Mouse (Mus musculus): ENCODE data around the gene Enthd1. TPM values are rescaled to one million over a fixed set of nuclear protein-coding genes. Genes with fewer than 3 reads are reported as not detected.

Enthd1 gene
- polyA plus RNA-seq, 1 experiment from 2014 or later: not detected

DNA sequence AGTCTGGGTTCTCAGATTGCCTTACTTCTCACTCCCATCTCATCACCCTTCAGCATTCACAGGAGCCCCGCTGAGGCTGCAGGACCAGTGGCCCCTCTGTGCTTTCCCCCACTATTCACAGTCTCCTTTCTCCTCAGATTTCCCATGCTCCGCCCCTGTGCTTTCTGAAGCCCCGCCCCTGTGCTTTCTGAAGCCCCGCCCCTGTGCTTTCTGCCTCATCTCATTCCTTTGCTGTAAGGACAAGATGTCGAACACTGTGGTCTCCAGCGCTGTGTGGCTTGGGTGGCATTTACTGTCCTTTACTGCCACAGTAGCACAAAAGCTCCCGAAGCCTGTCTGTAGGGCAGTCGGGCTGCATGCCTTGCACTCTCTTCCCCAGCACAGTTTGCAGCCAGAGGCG, 102.8 kb downstream of the Enthd1 start:
- Histone ChIP-seq H3K4me1 (peaks cover 27% of the 10 kb centered on the region), H3K9ac (replicated peaks) (no peak overlapping the region), H3K36me3 (no peaks in the 10 kb centered on the region), H3K4me2 (peak overlapping the region; percentile 38), H3K27me3 (replicated peaks) (peaks cover 4% of the 10 kb centered on the region; the same call in 1 of the 2 replicates), H3K27ac (replicated peaks) (no peak overlapping the region), H3K9me3 (replicated peaks) (no peaks in the 10 kb centered on the region), H3K4me3 (replicated peaks) (no peak overlapping the region)
- peak; percentile 47; the same call in 1 of the 2 replicates for ATAC-seq (ENCODE audit: low FRiP score)
- 3% methylated on average over 9 of the region's 9 CpGs for WGBS

DNA sequence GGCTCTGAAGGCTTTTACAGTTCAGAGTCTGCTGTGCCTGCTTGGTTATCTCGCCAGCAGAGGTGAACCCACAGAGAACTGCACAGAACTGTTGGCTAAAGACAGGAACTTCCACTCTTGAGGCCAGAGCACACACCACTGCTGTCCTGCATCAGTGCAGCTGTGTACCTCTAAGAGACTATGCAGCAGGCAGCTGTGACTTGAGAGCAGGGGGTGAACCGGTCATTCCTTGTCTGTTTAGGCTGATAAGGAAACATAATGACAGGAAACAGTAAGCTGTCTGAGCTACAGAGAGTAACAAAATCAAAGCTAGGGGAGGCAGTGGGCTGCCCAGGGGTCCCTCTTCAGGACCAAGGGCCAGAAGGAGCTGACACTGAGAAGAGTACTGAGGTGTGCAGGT, 103.5 kb downstream of the Enthd1 start:
- no peak for ATAC-seq (ENCODE audit: low FRiP score)
- peaks cover 27% of the 10 kb centered on the region for H3K4me1 ChIP-seq
- H3K4me3 ChIP-seq (replicated peaks): no peak overlapping the region
- no peak overlapping the region for H3K4me2 ChIP-seq
- H3K36me3 ChIP-seq: no peaks in the 10 kb centered on the region
- H3K27me3 ChIP-seq (replicated peaks): peaks cover 4% of the 10 kb centered on the region; the same call in 1 of the 2 replicates
- no peak overlapping the region for H3K27ac ChIP-seq (replicated peaks)
- 62% methylated on average over 2 of the region's 2 CpGs for WGBS
- H3K9ac ChIP-seq (replicated peaks): no peak overlapping the region
- H3K9me3 ChIP-seq (replicated peaks): no peaks in the 10 kb centered on the region

DNA sequence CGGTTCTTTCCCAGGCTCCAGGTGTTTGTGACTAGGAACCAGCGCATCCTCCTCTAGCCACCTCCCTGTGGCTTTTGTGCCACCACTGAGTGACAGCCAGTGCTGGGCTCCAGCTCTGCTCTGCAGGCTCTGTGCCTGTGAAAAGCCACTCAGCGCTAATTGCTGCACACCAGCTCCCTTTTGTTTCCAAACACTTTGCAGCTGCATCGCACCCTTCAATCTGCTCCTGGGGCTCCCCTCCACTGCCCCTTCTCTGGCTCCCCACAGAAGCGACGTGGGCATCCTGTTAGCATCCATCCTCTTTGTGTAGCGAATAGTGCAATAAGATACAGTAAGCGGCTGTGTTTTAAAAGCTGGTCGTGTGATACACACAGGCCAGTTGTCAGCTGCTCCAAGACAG, 104.9 kb downstream of the Enthd1 start:
- no peak overlapping the region; the same call in 1 of the 2 replicates for H3K9ac ChIP-seq (replicated peaks)
- ATAC-seq (ENCODE audit: low FRiP score): no peak

DNA sequence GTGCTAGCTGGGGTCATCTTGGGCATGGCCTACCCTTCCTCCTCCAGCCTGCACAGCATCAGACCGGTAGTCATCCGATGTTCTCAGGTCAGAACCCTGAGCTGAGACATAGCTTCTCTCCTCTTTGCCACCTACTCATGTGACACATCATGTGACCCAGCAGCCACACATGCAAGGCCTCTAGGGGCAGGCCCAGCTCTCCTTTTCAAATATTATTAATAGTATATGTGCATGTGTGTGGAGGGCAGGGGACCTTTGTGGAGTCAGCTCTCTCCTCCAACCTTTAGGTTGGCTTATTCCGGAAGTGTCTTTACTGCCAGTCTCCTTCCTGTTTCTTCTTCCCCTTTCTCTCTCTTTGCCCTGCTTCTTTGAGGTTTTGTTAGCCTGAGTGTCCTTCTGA, 107.0 kb downstream of the Enthd1 start:
- no peak overlapping the region for H3K9ac ChIP-seq (replicated peaks)
- H3K4me2 ChIP-seq: no peak overlapping the region
- H3K9me3 ChIP-seq (replicated peaks): no peaks in the 10 kb centered on the region
- peaks cover 14% of the 10 kb centered on the region for H3K4me1 ChIP-seq
- H3K27me3 ChIP-seq (replicated peaks): no peaks in the 10 kb centered on the region; the same call in 1 of the 2 replicates
- WGBS: 86% methylated on average over 3 of the region's 3 CpGs
- no peak for ATAC-seq (ENCODE audit: low FRiP score)
- no peak overlapping the region for H3K27ac ChIP-seq (replicated peaks)
- H3K36me3 ChIP-seq: no peaks in the 10 kb centered on the region
- no peak overlapping the region for H3K4me3 ChIP-seq (replicated peaks)

More for the DNA sequence above, 104.9 kb downstream of the Enthd1 start:
- WGBS: 23% methylated on average over 9 of the region's 9 CpGs
- Histone ChIP-seq H3K4me1 (peaks cover 27% of the 10 kb centered on the region), H3K27me3 (replicated peaks) (peaks cover 4% of the 10 kb centered on the region; the same call in 1 of the 2 replicates), H3K36me3 (no peaks in the 10 kb centered on the region), H3K4me2 (no peak overlapping the region), H3K9me3 (replicated peaks) (no peaks in the 10 kb centered on the region), H3K4me3 (replicated peaks) (no peak overlapping the region), H3K27ac (replicated peaks) (peak overlapping the region; percentile 41; the same call in 1 of the 2 replicates)

DNA sequence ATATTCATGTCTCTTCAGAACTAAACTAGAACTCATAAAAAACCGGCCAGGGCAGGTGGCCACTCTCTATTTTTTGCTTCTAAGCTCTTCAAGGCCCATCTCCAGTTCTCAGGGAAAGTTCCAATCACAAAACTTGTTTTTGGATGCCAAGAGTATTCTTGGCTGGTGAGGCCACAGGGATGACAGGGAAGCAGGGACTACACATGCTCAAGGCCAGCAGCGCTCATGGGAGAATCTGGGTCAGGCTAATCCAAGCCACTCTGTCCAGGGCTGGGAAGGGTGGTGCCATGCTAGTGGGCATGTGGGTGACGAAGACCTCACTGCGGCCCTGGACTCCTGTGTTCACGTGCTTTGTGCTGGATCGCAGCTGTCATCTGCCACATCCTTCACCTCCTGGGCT, 110.5 kb downstream of the Enthd1 start:
- no peaks in the 10 kb centered on the region for H3K9me3 ChIP-seq (replicated peaks)
- H3K4me2 ChIP-seq: no peak overlapping the region
- H3K27ac ChIP-seq (replicated peaks): no peak overlapping the region
- H3K9ac ChIP-seq (replicated peaks): no peak overlapping the region
- no peaks in the 10 kb centered on the region for H3K27me3 ChIP-seq (replicated peaks)
- no peak overlapping the region for H3K4me3 ChIP-seq (replicated peaks)
- H3K4me1 ChIP-seq: peaks cover 9% of the 10 kb centered on the region
- WGBS: 74% methylated on average over 6 of the region's 6 CpGs
- no peaks in the 10 kb centered on the region for H3K36me3 ChIP-seq
- no peak for ATAC-seq (ENCODE audit: low FRiP score)

DNA sequence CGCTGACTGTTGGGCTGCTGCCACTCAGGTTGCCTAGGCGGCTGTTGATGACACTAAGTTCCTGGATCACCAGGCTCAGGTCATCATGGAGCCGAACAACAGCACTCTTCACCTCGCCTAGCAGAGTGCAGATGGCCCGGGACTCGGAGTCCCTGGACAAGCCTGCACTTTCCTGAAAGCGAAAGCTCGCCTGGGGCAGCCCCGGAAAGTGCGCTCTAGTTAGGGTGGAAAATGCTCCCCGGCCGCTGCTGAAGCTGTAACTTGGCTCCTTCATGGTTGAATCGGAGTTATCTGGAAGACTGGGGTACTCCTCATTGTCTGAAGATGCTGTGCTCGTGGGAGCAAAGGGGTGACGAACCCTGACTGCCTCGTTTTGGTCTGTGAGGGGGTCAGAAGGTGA, 112.5 kb downstream of the Enthd1 start:
- Histone ChIP-seq H3K4me2 (no peak overlapping the region), H3K4me3 (replicated peaks) (no peak overlapping the region), H3K27ac (replicated peaks) (no peak overlapping the region), H3K4me1 (peaks cover 9% of the 10 kb centered on the region), H3K9ac (replicated peaks) (no peak overlapping the region), H3K27me3 (replicated peaks) (no peaks in the 10 kb centered on the region), H3K36me3 (no peaks in the 10 kb centered on the region), H3K9me3 (replicated peaks) (no peaks in the 10 kb centered on the region)
- 35% methylated on average over 16 of the region's 16 CpGs for WGBS
- no peak for ATAC-seq (ENCODE audit: low FRiP score)

DNA sequence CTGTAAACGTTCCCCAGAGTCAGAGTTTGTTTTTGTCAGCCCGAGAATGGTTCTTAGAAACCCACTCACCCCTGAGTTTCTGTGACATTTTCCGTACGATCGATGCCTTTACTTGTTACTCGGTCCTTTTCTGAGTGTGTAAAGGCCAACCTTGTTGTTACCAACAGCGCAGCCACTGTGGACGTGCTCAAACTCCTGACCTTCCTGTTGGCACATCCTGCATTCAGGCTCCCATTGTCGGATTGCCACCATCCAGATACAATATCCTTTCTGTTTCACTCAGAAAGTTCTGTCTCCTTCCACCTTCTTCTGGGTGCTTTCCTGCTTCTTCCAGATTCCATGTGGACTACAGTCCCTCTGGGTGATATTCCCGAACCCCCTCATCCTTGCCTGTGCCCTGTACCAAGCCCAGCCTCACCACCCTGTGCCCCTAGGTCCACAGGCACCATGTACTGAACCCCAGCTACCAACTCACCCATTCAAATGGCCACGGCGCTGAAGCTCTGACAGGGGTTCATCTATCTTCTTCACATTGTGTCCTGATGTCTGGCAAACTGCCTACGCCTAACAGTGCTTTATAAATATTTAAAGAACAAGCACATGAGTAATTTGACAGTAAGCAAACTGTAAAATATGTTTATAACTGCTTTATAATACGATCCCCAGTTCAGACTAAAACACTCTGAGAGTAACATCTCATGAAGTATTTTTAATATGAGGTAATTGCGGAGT, 118.8 kb downstream of the Enthd1 start:
- no peaks in the 10 kb centered on the region for H3K36me3 ChIP-seq
- H3K4me3 ChIP-seq (replicated peaks): no peak overlapping the region
- H3K9ac ChIP-seq (replicated peaks): no peak overlapping the region
- H3K4me2 ChIP-seq: no peak overlapping the region
- no peak overlapping the region for H3K27ac ChIP-seq (replicated peaks)
- WGBS: 74% methylated on average over 15 of the region's 15 CpGs
- ATAC-seq (ENCODE audit: low FRiP score): no peak
- H3K27me3 ChIP-seq (replicated peaks): no peaks in the 10 kb centered on the region
- H3K4me1 ChIP-seq: no peaks in the 10 kb centered on the region
- no peaks in the 10 kb centered on the region for H3K9me3 ChIP-seq (replicated peaks)

DNA sequence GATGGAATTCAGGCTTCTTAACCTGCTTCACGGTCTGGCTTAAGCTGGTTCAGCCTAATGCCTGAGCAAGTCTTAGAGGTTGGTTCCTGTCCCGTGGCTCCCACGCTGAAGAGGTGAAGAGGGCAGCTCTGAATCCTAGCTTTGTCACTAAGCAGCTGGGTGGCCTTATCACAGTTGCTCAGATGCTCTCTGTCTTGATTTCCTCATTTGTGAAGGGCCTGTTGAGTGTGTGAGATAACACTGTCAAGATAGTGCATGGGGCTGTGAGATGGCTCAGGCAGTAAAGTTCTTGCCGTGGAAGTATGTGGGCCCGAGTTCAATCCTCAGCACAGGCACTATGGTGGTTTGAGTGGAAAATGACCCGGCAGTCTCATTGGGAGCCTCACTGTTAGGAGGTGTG, 124.8 kb downstream of the Enthd1 start:
- ATAC-seq (ENCODE audit: low FRiP score): no peak
- Histone ChIP-seq H3K27me3 (replicated peaks) (no peaks in the 10 kb centered on the region), H3K27ac (replicated peaks) (no peak overlapping the region), H3K4me3 (replicated peaks) (no peak overlapping the region), H3K36me3 (no peaks in the 10 kb centered on the region), H3K9me3 (replicated peaks) (no peaks in the 10 kb centered on the region), H3K4me1 (no peaks in the 10 kb centered on the region), H3K9ac (replicated peaks) (no peak overlapping the region), H3K4me2 (no peak overlapping the region)
- 90% methylated on average over 6 of the region's 6 CpGs for WGBS

DNA sequence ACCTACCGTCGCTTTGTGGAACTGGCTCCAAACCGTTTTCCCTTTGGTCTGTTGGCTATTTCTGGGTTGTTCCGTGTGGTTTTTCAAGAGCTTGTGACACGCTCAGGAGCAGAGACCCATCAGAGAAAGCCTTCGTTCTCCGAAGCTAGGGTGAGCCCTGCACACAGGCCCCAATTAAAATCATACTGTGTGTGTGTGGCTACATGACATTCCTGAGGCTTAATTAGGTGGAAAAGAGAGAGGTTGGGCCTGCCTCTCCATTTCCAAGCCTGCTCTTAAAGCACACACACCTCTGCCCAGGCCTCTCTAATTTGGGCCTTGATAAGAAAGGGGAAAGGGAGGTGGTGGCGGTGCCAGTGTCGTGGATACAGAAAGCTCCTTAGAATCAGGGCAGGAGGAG, 126.5 kb downstream of the Enthd1 start:
- ATAC-seq (ENCODE audit: low FRiP score): no peak
- WGBS: 72% methylated on average over 9 of the region's 9 CpGs
- Histone ChIP-seq H3K36me3 (no peaks in the 10 kb centered on the region), H3K4me1 (no peaks in the 10 kb centered on the region), H3K9me3 (replicated peaks) (no peaks in the 10 kb centered on the region), H3K4me3 (replicated peaks) (no peak overlapping the region), H3K27me3 (replicated peaks) (no peaks in the 10 kb centered on the region), H3K27ac (replicated peaks) (no peak overlapping the region), H3K4me2 (no peak overlapping the region), H3K9ac (replicated peaks) (no peak overlapping the region)

DNA sequence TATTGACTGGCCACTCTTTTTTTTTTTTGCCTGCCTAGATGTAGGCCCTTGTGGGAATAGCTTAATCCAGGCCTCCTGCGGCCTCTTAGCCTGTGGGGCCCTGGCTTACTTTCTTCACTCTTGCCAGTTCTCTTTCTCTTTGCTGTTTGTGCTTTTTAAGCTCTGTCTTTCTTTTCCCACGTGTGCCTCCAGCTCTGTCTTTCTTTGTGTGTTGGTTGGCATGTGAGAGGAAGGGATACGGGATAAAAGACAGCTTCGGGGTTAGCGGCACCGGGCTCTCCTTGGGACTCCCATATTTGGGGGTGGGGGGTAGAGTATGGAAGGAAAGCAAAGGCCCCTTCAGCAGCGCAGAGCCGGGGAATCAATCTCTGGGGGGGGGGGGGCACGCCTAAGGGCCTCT, 127.0 kb downstream of the Enthd1 start:
- Histone ChIP-seq H3K4me2 (no peak overlapping the region), H3K4me3 (replicated peaks) (no peak overlapping the region), H3K9ac (replicated peaks) (no peak overlapping the region), H3K27ac (replicated peaks) (no peak overlapping the region), H3K4me1 (no peaks in the 10 kb centered on the region), H3K36me3 (no peaks in the 10 kb centered on the region), H3K9me3 (replicated peaks) (no peaks in the 10 kb centered on the region), H3K27me3 (replicated peaks) (no peaks in the 10 kb centered on the region)
- no peak for ATAC-seq (ENCODE audit: low FRiP score)
- 77% methylated on average over 9 of the region's 9 CpGs for WGBS

DNA sequence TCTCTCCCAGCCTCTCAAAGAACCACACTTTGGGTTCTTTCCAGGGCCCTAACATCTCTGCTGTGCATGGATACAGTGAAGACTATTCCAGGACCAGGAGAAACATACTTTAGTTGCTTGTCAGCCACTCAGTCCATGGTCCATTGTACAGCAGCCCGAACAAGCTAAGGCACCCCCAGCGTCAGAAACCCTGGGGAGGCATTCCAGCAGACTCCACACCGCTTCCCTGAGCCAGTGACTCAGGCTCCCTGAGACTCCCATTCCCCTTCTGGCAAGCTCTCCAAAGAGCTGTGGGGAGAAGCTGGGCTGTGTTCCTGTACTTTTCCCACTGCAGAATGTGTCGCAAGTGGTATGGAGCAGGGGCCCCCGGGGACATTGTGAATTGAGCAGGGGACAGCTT, 128.0 kb downstream of the Enthd1 start:
- no peaks in the 10 kb centered on the region for H3K27me3 ChIP-seq (replicated peaks)

DNA sequence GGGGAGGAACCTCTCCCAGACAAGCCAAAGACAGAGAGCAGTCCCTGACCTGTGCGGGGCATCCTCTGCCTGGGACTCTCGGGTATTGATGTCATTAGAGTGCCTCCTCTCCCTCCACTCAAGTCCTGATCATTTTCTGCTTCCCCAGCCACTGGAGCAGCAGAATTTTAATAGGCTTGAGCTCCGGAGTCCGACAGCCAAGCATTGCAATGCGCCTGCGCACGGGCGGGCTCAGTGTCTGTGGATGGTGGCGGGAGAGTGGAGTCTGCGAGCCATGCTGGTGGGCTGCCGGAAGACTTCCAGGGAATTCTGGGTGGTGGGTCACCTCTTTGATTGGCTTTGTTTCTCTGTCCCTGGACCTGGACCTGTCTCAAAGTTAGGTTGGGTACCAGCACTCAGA, 134.6 kb downstream of the Enthd1 start:
- Histone ChIP-seq H3K4me1 (no peaks in the 10 kb centered on the region), H3K27ac (replicated peaks) (0 out of 2 replicates have a peak overlapping the region, but pooled peaks have one; percentile 4), H3K9me3 (replicated peaks) (no peaks in the 10 kb centered on the region), H3K27me3 (replicated peaks) (no peaks in the 10 kb centered on the region), H3K36me3 (no peaks in the 10 kb centered on the region), H3K4me3 (replicated peaks) (no peak overlapping the region), H3K9ac (replicated peaks) (no peak overlapping the region), H3K4me2 (0 out of 2 replicates have a peak overlapping the region, but pooled peaks have one; percentile 19)
- ATAC-seq (ENCODE audit: low FRiP score): no peak
- WGBS: 70% methylated on average over 11 of the region's 11 CpGs

More for the DNA sequence above, 128.0 kb downstream of the Enthd1 start:
- no peak overlapping the region for H3K4me3 ChIP-seq (replicated peaks)
- no peak overlapping the region for H3K9ac ChIP-seq (replicated peaks)
- H3K36me3 ChIP-seq: no peaks in the 10 kb centered on the region
- H3K9me3 ChIP-seq (replicated peaks): no peaks in the 10 kb centered on the region
- no peak overlapping the region for H3K27ac ChIP-seq (replicated peaks)
- H3K4me1 ChIP-seq: no peaks in the 10 kb centered on the region
- no peak overlapping the region for H3K4me2 ChIP-seq
- WGBS: 76% methylated on average over 5 of the region's 5 CpGs
- ATAC-seq (ENCODE audit: low FRiP score): no peak
